Mouse (Mus musculus) liver, adult 2 months (tissue): ENCODE measurements around the gene Uaca.

Experiments used
- CTCF ChIP-seq: fragments of 200-500 bp; IDR thresholded peaks from 2 replicates; pipeline ENCODE4 v1.5.1; 2011; ENCODE audit warnings: low read depth, low read length, control low read depth
- POLR2A ChIP-seq: fragments of 200-500 bp; IDR thresholded peaks from 2 replicates; pipeline ENCODE4 v1.6.1; 2011; ENCODE audit warnings: low read length, control low read depth; ENCODE audit not compliant: insufficient read depth; ENCODE audit errors: extremely low read depth

GRCm38 (mm10) chr9:60807996-60808395 is 13.7 kb downstream of the Uaca start:
- TF ChIP-seq CTCF, result no peak
- TF ChIP-seq POLR2A, result no peak
